Mouse (Mus musculus) limb, embryonic 14.5 days (tissue): ENCODE measurements around the gene Osbpl7. TPM values are rescaled to one million over a fixed set of nuclear protein-coding genes. Genes with fewer than 3 reads are reported as not detected.
A peak's percentile ranks its signal among the peaks of the same experiment; 100 is the strongest.

Experiments
- ATAC-seq: fragments of 200-750 bp; cut with Nextera tagmentation; 2 replicates; pipeline ENCODE4 v1.8.0; 2017; ENCODE audit warnings: low read depth, moderate number of reproducible peaks, moderate TSS enrichment; ENCODE audit not compliant: low FRiP score
- DNase-seq: peaks from one replicate; pipeline ENCODE4 v3.0.0-alpha.2; 2015; ENCODE audit warnings: low spot score
- H3K27ac ChIP-seq: fragments of 300-500 bp; sonication (generic); replicated peaks from 2 replicates; pipeline ENCODE4 v1.5.1; 2014; ENCODE audit warnings: low read depth, mild to moderate bottlenecking, low read length, moderate library complexity, mixed read lengths
- H3K27me3 ChIP-seq: fragments of 300-500 bp; sonication (generic); 2 replicates; pipeline ENCODE4 v1.6.1; 2014; ENCODE audit warnings: low read length, mixed read lengths; ENCODE audit not compliant: control insufficient read depth, insufficient read depth
- H3K36me3 ChIP-seq: fragments of 300-500 bp; sonication (generic); 2 replicates; pipeline ENCODE4 v1.6.1; 2014; ENCODE audit warnings: mild to moderate bottlenecking, low read length, moderate library complexity, mixed read lengths; ENCODE audit not compliant: control insufficient read depth, insufficient read depth
- H3K4me1 ChIP-seq: fragments of 300-500 bp; sonication (generic); 2 replicates; pipeline ENCODE4 v1.6.1; 2014; ENCODE audit warnings: antibody characterized with exemption, low read length, mixed read lengths; ENCODE audit not compliant: control insufficient read depth, insufficient read depth
- H3K4me2 ChIP-seq: fragments of 300-500 bp; sonication (generic); replicated peaks from 2 replicates; pipeline ENCODE4 v1.6.1; 2014; ENCODE audit warnings: low read depth, mild to moderate bottlenecking, low read length, moderate library complexity; ENCODE audit not compliant: severe bottlenecking
- H3K4me3 ChIP-seq: fragments of 300-500 bp; sonication (generic); replicated peaks from 2 replicates; pipeline ENCODE4 v1.5.1; 2014; ENCODE audit warnings: low read length
- H3K9ac ChIP-seq: fragments of 300-500 bp; sonication (generic); 2 replicates; pipeline ENCODE4 v1.6.1; 2014; ENCODE audit warnings: mild to moderate bottlenecking, low read depth, low read length, moderate library complexity; ENCODE audit not compliant: severe bottlenecking
- H3K9me3 ChIP-seq: fragments of 300-500 bp; sonication (generic); 2 replicates; pipeline ENCODE4 v1.6.1; 2016; ENCODE audit warnings: low read length; ENCODE audit not compliant: control insufficient read depth
- POLR2A ChIP-seq: fragments of 200-500 bp; IDR thresholded peaks from 2 replicates; pipeline ENCODE4 v1.8.0; 2012; ENCODE audit warnings: inconsistent platforms, mild to moderate bottlenecking, moderate library complexity, borderline replicate concordance; ENCODE audit not compliant: insufficient read depth, insufficient read length; ENCODE audit errors: extremely low read depth
- WGBS: fragments of 180-500 bp; shearing (Covaris S2); extraction: QIAGEN DNeasy Blood & Tissue Kit; methylation state at CpG from one replicate; pipeline ENCODE4 v1.1.7; 2014; 5-methylcytosine and 5-hydroxymethylcytosine counted together
- polyA plus RNA-seq, 2 experiments: library from polyadenylated mRNA; depleted of rRNA in 1 of 2; stranded (reverse) in 1 of 2; unstranded in 1 of 2; fragments of >200 nt; fragmentation: Nextera tagmentation in 1 of 2; extraction: Ambion mirVana in 1 of 2; gene quantifications; 2 replicates each; pipeline versions ENCODE4 v1.2.1 to v1.2.3; 2012 to 2014

The Osbpl7 gene
- polyA plus RNA-seq, 2 experiments = 7.0 to 12.7 TPM

DNA sequence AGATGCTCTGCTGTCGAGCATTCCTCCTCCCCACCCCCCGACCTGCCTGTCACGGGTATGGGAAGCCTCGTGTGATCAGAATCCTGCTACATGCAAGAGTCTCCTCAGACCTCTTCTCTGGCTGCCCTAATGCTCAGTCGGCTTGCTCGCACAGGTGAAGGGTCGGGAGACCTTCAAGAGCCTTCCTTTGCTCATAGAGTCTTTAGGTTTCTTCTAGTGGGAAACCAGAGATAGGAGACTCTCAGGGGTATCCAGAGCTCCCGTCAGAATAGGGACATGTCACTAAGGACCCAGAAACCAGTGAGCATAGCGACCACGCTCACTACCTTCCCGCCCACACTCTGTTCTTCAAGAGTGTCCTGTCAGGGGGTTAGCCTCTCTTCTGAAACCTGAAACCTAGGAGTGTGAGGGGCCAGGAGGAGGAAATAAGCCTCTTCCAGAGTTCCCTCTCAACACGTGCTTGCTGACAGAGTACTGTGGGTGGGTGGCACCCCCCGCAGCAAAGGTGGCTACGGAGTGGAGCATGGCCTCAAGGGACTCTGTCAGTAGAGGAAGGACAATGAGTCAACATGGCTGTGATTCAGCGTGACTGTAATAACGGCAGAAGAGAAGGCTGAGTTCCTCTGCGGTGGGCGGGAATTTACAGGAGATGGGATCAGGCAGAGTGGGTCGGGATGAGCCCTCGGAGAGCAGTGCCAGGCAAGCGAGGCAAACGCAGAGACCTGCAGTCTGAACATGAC lies 33.1 kb downstream of the Osbpl7 start:
- Histone ChIP-seq H3K4me3 (no peak overlapping the region), H3K27me3 (no peaks in the 10 kb centered on the region), H3K36me3 (no peaks in the 10 kb centered on the region), H3K4me2 (peak overlapping the region; percentile 26), H3K9me3 (no peaks in the 10 kb centered on the region), H3K4me1 (peaks cover 9% of the 10 kb centered on the region), H3K9ac (no peak overlapping the region), H3K27ac (no peak overlapping the region)
- ATAC-seq (no peak), DNase-seq (peak; percentile 28)
- no peak for TF ChIP-seq POLR2A
- WGBS = 16% methylated on average over 22 of the region's 22 CpGs

DNA sequence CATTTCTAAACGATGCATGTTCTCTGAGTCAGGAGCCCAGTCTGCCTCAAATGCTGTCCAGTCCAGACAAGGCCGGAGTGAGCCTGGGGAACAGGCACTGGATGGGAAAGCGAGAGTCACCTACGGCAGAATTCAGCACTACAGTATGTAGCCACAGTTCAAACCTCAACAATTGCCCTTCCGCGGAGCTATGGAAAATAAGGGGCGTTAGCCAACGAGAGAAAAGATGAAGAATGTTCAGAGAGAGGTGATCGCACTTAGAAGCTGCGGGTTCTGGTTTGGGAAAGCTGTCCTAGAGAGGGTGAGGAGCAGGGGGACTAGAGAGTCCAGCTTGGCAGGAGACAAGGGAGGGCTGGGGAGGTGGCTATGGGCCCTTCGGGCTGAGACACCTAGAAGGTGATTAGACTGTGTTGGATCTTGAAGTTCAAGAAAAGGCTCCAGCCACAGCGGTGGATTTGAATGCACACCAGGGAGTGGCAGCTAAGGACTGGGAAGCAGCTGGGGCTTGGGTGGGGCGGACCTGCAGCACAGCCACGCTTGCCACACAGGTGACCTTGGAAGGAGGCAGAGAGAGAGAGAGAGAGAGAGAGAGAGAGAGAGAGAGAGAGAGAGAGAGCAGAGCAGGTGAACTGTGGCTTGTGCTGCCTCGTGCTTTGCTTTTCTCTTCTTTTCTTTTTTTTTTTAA lies 34.5 kb downstream of the Osbpl7 start:
- Histone ChIP-seq H3K9me3 (no peaks in the 10 kb centered on the region), H3K36me3 (no peaks in the 10 kb centered on the region), H3K4me2 (no peak overlapping the region), H3K27ac (no peak overlapping the region), H3K27me3 (no peaks in the 10 kb centered on the region), H3K9ac (no peak overlapping the region), H3K4me1 (peaks cover 9% of the 10 kb centered on the region), H3K4me3 (no peak overlapping the region)
- 85% methylated on average over 15 of the region's 15 CpGs for WGBS
- ATAC-seq (no peak), DNase-seq (no peak)
- TF ChIP-seq POLR2A = no peak

DNA sequence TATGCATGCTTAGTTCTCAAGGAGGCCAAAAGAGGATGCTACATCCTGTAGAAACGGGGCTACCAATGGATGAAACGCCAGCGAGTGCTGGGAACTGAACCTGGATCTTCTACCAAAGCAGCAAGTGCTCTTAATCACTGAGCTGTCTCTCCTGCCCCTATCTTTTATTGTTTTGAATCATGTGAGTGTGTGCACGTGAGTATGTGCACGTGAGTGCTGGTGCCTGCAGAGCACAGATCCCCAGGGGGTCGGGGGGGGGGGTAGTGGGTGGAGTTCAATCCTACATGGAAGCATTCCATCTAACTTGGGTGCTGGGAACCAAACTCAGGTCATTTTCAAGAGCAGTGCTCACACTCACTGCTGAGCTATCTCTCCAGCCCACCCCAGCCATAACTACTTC lies 35.9 kb downstream of the Osbpl7 start:
- Histone ChIP-seq H3K4me1 (peaks cover 9% of the 10 kb centered on the region), H3K4me3 (no peak overlapping the region), H3K9ac (no peak overlapping the region), H3K36me3 (no peaks in the 10 kb centered on the region), H3K9me3 (no peaks in the 10 kb centered on the region), H3K27me3 (no peaks in the 10 kb centered on the region), H3K27ac (no peak overlapping the region), H3K4me2 (no peak overlapping the region)
- 64% methylated on average over 6 of the region's 6 CpGs for WGBS
- ATAC-seq (no peak), DNase-seq (no peak)
- no peak for TF ChIP-seq POLR2A

DNA sequence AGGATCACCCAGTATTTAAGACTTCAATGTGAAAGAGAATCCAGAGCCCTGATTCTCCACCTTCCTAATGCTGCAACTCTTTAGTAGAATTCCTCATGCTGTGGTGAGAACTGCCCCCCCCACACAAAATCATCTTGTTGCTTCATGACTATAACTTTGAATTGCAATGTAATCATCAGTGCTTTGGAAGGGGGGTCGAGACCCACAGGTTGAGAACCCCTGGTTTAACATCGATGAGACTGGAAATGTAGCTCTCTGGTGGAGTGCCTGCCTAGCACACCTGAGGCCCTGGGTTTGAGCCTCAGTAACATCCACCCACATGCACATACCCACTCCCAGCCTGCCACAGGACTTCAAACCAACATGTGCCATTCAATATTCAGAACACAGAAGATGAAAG lies 44.2 kb downstream of the Osbpl7 start:
- H3K4me2 ChIP-seq = no peak overlapping the region
- H3K27me3 ChIP-seq = peaks cover 5% of the 10 kb centered on the region
- H3K4me1 ChIP-seq = no peaks in the 10 kb centered on the region
- H3K36me3 ChIP-seq = no peaks in the 10 kb centered on the region
- no peak overlapping the region for H3K27ac ChIP-seq
- H3K4me3 ChIP-seq = no peak overlapping the region
- no peaks in the 10 kb centered on the region for H3K9me3 ChIP-seq
- no peak for TF ChIP-seq POLR2A
- 66% methylated on average over 2 of the region's 2 CpGs for WGBS
- ATAC-seq = no peak
- no peak overlapping the region for H3K9ac ChIP-seq
- DNase-seq = no peak

DNA sequence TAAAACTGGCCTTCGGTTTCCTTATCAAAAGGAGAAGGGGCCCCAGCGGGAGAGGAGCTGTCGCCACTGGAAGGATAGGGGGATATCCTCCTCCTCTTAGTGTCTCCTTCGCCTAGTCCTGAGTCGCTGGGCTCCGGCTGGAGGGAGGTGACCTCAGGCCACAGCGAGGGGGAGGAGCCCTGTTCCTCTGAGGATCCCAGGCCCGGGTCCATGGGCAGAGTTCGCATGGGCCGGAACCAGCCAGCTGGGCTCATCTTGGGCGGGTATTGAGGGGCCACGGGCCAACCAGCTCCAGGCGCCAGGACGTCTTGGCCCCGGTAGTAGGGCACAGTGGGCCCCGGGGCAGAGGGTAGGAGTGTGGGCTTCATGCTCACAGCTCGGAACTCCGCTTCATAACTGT lies 48.4 kb downstream of the Osbpl7 start:
- DNase-seq = no peak
- TF ChIP-seq POLR2A = no peak
- peaks cover 7% of the 10 kb centered on the region for H3K27me3 ChIP-seq
- no peak overlapping the region for H3K9ac ChIP-seq
- WGBS = 20% methylated on average over 18 of the region's 18 CpGs
- no peaks in the 10 kb centered on the region for H3K36me3 ChIP-seq
- no peaks in the 10 kb centered on the region for H3K4me1 ChIP-seq
- no peak overlapping the region for H3K4me2 ChIP-seq
- no peak overlapping the region for H3K27ac ChIP-seq
- no peak overlapping the region for H3K4me3 ChIP-seq
- no peaks in the 10 kb centered on the region for H3K9me3 ChIP-seq
- ATAC-seq = no peak
